Mouse (Mus musculus) cerebellum, adult 2 months (tissue): ENCODE results near the gene Dnajc3.

Source experiments
- CTCF ChIP-seq: fragments of 200-500 bp; IDR thresholded peaks from 2 replicates; pipeline ENCODE4 v1.5.1; 2011; ENCODE audit warnings: low read depth, mild to moderate bottlenecking, control low read depth, low read length, moderate library complexity, borderline replicate concordance; ENCODE audit not compliant: insufficient read depth
- POLR2A ChIP-seq: fragments of 200-500 bp; IDR thresholded peaks from 2 replicates; pipeline ENCODE4 v1.6.1; 2011; ENCODE audit warnings: low read length, control low read depth, borderline replicate concordance; ENCODE audit not compliant: insufficient read depth

DNA sequence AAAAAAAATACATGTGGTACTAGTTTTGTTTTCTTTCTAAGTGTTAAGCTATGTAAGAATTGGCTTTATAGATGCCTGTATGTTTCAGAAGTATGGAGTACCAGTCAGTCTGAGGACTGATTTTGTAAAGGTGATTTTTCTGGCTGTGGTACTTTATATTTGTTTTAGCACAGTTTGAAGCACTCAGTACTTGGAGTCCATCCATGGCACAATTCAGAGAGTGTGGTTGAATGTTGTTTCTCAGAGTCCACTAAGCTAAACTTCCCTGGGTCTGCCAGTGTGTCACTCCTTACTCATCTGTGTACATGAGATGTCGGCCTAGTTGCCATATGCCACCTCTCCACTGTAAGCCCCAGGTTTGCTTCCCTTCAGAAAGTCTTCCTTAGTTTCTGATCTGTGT is 11.1 kb downstream of the Dnajc3 start:
- no peak for TF ChIP-seq POLR2A
- TF ChIP-seq CTCF: no peak
